Mouse (Mus musculus) midbrain, embryonic 12.5 days (tissue): ENCODE measurements around the gene Kcnk13. TPM values are rescaled to one million over a fixed set of nuclear protein-coding genes. Genes with fewer than 3 reads are reported as not detected.
A peak's percentile ranks its signal among the peaks of the same experiment; 100 is the strongest.

Source experiments
- ATAC-seq: fragments of 200-750 bp; cut with Nextera tagmentation; 2 replicates; pipeline ENCODE4 v1.8.0; 2017; ENCODE audit warnings: low read depth, moderate TSS enrichment, moderate library complexity; ENCODE audit not compliant: low FRiP score
- H3K27ac ChIP-seq: fragments of 300-500 bp; sonication (generic); replicated peaks from 2 replicates; pipeline ENCODE4 v1.5.1; 2016; ENCODE audit warnings: mild to moderate bottlenecking
- H3K27me3 ChIP-seq: fragments of 300-500 bp; sonication (generic); 2 replicates; pipeline ENCODE4 v1.6.1; 2016; ENCODE audit warnings: mild to moderate bottlenecking
- H3K36me3 ChIP-seq: fragments of 300-500 bp; sonication (generic); 2 replicates; pipeline ENCODE4 v1.6.1; 2016
- H3K4me1 ChIP-seq: fragments of 300-500 bp; sonication (generic); 2 replicates; pipeline ENCODE4 v1.6.1; 2016
- H3K4me2 ChIP-seq: fragments of 300-500 bp; sonication (generic); replicated peaks from 2 replicates; pipeline ENCODE4 v1.6.1; 2016; ENCODE audit warnings: mild to moderate bottlenecking, moderate library complexity
- H3K4me3 ChIP-seq: fragments of 300-500 bp; sonication (generic); 2 replicates; pipeline ENCODE4 v1.5.1; 2016; ENCODE audit warnings: mild to moderate bottlenecking
- H3K9ac ChIP-seq: fragments of 300-500 bp; sonication (generic); replicated peaks from 2 replicates; pipeline ENCODE4 v1.6.1; 2016; ENCODE audit warnings: mild to moderate bottlenecking, moderate library complexity
- H3K9me3 ChIP-seq: fragments of 300-500 bp; sonication (generic); 2 replicates; pipeline ENCODE4 v1.6.1; 2016; ENCODE audit warnings: mild to moderate bottlenecking
- WGBS: fragments of 180-500 bp; shearing (Covaris S2); methylation state at CpG from one replicate; pipeline ENCODE4 v1.1.7; 2016; 5-methylcytosine and 5-hydroxymethylcytosine counted together
- polyA plus RNA-seq: library from polyadenylated mRNA; unstranded; fragments of >200 nt; fragmentation: Nextera tagmentation; extraction: Ambion mirVana; gene quantifications from 2 replicates; pipeline ENCODE4 v1.2.1, GENCODE M21; 2016

Gene Kcnk13
- polyA plus RNA-seq, 1 experiment from 2014 or later, result 0.22 TPM

DNA sequence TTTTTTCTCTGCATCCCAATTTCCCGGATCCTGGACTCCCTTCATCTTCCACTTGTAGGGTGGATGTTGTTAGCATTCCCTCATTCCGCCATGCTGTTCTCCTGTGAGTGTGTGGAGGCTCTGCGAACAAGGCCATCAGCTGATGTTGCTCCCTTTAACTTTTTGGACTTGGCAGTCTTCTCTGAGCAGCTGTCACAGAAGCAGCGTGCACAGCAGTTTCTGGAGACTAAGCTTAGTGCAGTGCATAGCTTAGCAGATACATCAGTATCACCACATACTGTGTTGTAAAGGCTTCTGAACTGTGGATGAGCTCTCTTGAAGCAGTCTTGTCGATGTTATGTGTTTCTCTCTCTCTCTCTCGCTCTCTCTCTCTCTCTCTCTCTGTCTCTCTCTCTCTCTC lies 25.1 kb upstream of the Kcnk13 start:
- ATAC-seq, result no peak
- H3K36me3 ChIP-seq, result peaks cover 55% of the 10 kb centered on the region
- WGBS, result 89% methylated on average over 6 of the region's 6 CpGs

DNA sequence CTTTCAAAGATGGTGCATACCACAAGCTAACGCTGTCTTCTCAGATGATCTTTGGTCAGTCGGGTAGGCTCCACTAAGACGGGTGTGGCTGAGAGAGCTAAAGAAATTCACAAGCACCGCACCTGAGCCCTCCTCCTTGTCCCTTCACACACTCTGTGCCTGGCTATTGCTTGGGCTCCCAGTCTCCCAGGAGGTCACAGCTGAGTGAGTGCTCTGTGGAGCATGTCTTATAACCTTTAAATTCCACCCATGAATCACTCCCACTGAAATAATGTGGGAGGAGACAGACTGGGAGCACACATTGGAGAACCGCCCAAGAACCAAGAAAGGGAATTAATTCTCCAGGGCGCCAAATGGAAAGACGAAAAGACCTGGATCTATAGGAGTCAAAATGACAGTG lies 23.6 kb upstream of the Kcnk13 start:
- WGBS, result 80% methylated on average over 7 of the region's 7 CpGs
- Histone ChIP-seq H3K4me1 (no peaks in the 10 kb centered on the region), H3K4me2 (no peak overlapping the region), H3K27me3 (no peaks in the 10 kb centered on the region), H3K27ac (no peak overlapping the region), H3K9me3 (no peaks in the 10 kb centered on the region), H3K4me3 (no peak overlapping the region), H3K9ac (no peak overlapping the region), H3K36me3 (peaks cover 52% of the 10 kb centered on the region)
- no peak for ATAC-seq

More for the DNA sequence above, 25.1 kb upstream of the Kcnk13 start:
- H3K4me3 ChIP-seq, result no peak overlapping the region
- no peak overlapping the region for H3K9ac ChIP-seq
- H3K27me3 ChIP-seq, result no peaks in the 10 kb centered on the region
- H3K27ac ChIP-seq, result no peak overlapping the region
- H3K4me1 ChIP-seq, result no peaks in the 10 kb centered on the region
- no peak overlapping the region for H3K4me2 ChIP-seq
- no peaks in the 10 kb centered on the region for H3K9me3 ChIP-seq

DNA sequence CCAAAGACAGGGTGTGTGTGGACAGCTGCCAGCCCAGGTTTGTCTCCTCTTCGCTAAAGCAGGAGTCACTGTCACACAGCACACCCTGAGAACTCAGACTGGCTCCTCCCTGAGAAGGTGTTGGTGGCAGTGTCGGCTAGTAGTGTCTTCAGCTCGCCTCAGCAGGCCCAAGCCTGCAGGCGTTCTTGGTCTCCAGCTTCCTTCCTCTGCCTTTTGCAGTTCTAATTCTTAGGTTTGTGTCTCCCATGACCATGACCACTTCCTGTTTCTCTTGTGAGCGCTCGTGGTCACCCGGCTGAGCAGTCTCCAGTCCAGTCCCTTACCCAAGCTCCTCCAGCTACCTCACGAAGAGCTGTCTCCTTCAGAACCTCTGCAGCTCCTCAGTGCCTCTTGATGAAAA lies 21.9 kb upstream of the Kcnk13 start:
- H3K4me1 ChIP-seq, result no peaks in the 10 kb centered on the region
- H3K27me3 ChIP-seq, result no peaks in the 10 kb centered on the region
- no peak overlapping the region for H3K4me2 ChIP-seq
- H3K9me3 ChIP-seq, result no peaks in the 10 kb centered on the region
- H3K9ac ChIP-seq, result no peak overlapping the region
- H3K36me3 ChIP-seq, result peaks cover 46% of the 10 kb centered on the region
- 90% methylated on average over 8 of the region's 8 CpGs for WGBS
- H3K27ac ChIP-seq, result no peak overlapping the region
- no peak for ATAC-seq
- no peak overlapping the region for H3K4me3 ChIP-seq

DNA sequence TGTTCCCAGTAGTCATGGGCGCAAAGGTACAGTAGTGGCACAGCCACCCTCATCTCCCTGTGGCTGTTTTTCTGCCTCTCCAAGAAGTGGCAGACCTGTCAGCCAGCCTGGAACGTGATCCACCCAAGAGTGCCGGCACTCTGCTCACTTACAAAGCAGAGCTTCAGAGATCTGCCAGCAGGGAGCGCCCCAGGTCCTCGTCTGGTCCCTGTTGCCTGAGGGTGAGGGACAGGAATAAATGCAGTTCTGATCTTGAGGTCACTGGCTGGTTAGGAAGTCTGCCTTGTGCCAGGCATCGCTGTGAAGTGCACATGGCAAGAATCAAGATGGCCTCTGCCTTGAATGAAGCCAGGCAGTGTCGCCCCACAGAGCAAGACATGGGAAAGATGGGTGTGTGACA lies 11.4 kb upstream of the Kcnk13 start:
- WGBS, result 52% methylated on average over 7 of the region's 7 CpGs
- H3K27me3 ChIP-seq, result no peaks in the 10 kb centered on the region
- H3K4me3 ChIP-seq, result no peak overlapping the region
- H3K36me3 ChIP-seq, result peaks cover 29% of the 10 kb centered on the region; the same call in 1 of the 2 replicates
- no peaks in the 10 kb centered on the region for H3K9me3 ChIP-seq
- peaks cover 4% of the 10 kb centered on the region; the same call in 1 of the 2 replicates for H3K4me1 ChIP-seq
- H3K4me2 ChIP-seq, result no peak overlapping the region
- H3K9ac ChIP-seq, result no peak overlapping the region
- ATAC-seq, result no peak
- no peak overlapping the region for H3K27ac ChIP-seq

DNA sequence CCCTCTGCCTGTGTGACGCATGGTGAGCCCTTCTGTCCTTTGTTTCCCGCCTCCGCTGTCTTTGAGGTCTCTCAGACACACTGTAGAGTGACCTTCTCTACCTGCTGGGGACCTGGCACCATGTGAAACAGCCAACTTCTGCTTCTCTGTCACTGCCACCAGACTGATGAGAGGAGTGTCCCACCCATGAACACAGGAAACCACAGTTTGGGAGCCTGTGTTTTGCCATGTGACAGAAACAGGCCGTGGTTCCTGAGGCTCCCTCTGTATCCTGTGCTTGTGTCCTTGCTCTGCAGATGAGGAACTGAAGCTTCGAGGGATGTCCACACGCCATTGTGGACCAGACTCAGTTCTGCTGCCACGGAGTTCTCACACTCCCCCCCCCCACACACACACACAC lies 7.9 kb upstream of the Kcnk13 start:
- H3K4me3 ChIP-seq, result no peak overlapping the region
- H3K27ac ChIP-seq, result no peak overlapping the region
- ATAC-seq, result no peak
- H3K36me3 ChIP-seq, result peaks cover 12% of the 10 kb centered on the region; the same call in 1 of the 2 replicates
- H3K4me1 ChIP-seq, result peaks cover 21% of the 10 kb centered on the region
- H3K9me3 ChIP-seq, result no peaks in the 10 kb centered on the region
- H3K27me3 ChIP-seq, result peaks cover 4% of the 10 kb centered on the region; the same call in 1 of the 2 replicates
- H3K9ac ChIP-seq, result no peak overlapping the region
- WGBS, result 82% methylated on average over 7 of the region's 7 CpGs
- no peak overlapping the region for H3K4me2 ChIP-seq

DNA sequence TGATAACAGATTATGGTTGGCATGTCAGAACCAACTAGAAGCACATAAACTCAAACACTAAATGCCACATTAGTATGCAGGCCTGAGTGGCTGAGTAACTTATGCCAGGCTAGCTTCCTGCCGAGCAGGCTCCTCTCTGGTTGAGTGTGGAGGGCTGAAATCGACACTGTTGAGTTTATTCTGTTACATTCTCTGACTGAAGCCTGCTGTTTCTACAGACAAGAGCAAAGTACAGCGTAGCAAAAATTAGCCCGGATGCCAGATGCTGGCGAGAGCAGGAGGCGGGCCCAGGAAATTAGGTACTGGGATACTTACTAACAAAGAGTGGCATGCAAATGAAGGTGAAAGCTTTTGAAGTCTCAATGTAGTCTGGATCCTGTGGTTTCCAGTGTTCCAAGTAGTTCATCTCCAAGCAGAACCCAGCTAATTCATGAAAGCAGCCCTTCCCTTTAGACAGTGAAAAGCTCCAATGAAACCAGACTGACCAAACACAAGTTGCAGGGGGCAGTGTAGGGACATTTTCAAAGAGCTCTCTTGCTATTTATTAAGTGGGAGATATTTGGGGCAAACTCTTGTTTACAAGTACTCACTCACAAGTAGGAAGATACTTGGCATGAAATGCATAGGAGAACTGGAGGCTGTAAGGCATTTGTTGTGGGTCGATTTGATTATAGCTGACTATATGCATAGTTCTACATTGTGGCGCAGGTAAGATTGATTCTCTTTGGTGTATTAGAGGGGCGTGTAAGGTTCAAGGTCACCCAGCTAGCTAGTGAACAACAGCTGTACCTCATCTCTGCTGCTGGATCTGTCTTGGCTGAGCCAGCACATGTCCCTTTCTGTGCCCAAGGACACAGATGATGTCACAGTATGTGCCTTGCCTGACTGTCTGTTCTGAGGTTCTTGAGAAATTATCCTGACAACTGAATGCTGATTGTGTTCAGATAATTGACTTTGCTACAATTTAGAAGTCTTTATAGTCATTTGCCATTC lies 5.9 kb upstream of the Kcnk13 start:
- Histone ChIP-seq H3K36me3 (peaks cover 12% of the 10 kb centered on the region; the same call in 1 of the 2 replicates), H3K9ac (no peak overlapping the region), H3K4me1 (peaks cover 21% of the 10 kb centered on the region), H3K9me3 (no peaks in the 10 kb centered on the region), H3K27me3 (peaks cover 9% of the 10 kb centered on the region), H3K4me2 (no peak overlapping the region), H3K4me3 (no peak overlapping the region), H3K27ac (0 out of 2 replicates have a peak overlapping the region, but pooled peaks have one; percentile 17)
- no peak for ATAC-seq
- WGBS, result 66% methylated on average over 9 of the region's 9 CpGs

DNA sequence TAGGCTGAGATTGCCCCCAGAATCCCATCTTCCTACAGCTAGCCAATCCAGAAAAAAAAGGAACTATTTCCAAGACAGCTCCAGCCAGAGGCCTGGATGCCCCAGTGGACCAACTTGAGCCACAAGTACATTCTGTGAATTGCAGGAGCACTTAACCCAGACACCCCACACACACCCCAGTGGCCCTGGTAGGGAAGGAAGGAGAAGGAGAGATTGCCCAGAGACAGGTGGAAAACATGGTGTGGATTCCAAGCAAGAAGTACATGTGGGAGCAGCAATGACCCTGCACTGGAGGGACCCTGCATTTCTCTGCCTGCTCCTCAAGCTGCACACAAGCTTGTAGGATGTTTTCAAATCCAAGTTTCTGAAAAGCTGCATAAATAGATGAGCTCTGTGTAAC lies 5.0 kb upstream of the Kcnk13 start:
- H3K9me3 ChIP-seq, result no peaks in the 10 kb centered on the region
- peaks cover 24% of the 10 kb centered on the region for H3K4me1 ChIP-seq
- H3K27ac ChIP-seq, result no peak overlapping the region
- ATAC-seq, result no peak
- H3K4me2 ChIP-seq, result no peak overlapping the region
- peaks cover 12% of the 10 kb centered on the region; the same call in 1 of the 2 replicates for H3K36me3 ChIP-seq
- no peak overlapping the region for H3K9ac ChIP-seq
- no peak overlapping the region for H3K4me3 ChIP-seq
- peaks cover 18% of the 10 kb centered on the region for H3K27me3 ChIP-seq

DNA sequence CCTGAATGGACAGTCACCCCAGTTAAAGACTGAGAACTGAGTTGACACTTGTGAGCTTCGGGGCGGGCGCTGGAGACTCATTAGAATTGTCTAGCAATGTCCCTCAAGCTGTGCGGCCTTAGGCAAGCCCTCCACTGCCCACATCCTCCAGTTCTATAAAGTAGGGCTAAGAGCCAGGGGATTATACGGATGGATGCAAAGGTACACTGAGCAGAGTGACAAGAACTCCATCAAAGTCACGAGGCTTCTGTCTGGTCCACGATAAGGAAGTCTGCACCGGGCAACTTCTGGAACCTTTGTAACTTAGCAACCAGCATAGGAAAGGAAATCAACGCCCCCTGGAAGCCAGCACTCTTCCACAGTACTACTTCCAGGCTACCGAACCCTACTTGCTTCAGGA lies 4.4 kb upstream of the Kcnk13 start:
- no peak for ATAC-seq
- no peak overlapping the region for H3K4me3 ChIP-seq
- WGBS, result 25% methylated on average over 10 of the region's 10 CpGs
- no peaks in the 10 kb centered on the region for H3K9me3 ChIP-seq
- peaks cover 25% of the 10 kb centered on the region for H3K27me3 ChIP-seq
- peaks cover 30% of the 10 kb centered on the region for H3K4me1 ChIP-seq
- H3K27ac ChIP-seq, result no peak overlapping the region
- no peak overlapping the region for H3K4me2 ChIP-seq
- peaks cover 12% of the 10 kb centered on the region; the same call in 1 of the 2 replicates for H3K36me3 ChIP-seq
- no peak overlapping the region for H3K9ac ChIP-seq

DNA sequence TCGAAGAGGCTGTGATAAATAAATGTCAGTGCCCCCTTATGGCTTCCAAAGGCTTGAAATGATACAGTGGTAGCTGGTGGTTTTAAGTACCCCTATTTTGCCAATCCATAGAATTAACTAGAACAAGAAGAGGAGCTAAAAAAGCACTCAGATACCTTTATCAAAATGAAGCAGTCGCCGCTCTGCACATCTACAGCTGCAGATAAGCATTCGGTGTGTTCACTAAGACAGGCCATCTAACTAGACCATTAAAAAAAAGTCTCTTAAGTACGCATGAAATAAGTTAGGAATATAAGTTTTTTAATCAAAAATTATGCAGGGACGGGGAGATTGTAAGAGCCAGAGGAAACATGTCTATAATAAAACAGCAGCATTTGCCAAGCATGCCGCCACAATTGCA lies 3.6 kb upstream of the Kcnk13 start:
- H3K4me3 ChIP-seq, result no peak overlapping the region
- no peak overlapping the region for H3K27ac ChIP-seq
- no peaks in the 10 kb centered on the region for H3K9me3 ChIP-seq
- H3K9ac ChIP-seq, result no peak overlapping the region
- no peak overlapping the region for H3K4me2 ChIP-seq
- no peak for ATAC-seq
- H3K36me3 ChIP-seq, result peaks cover 7% of the 10 kb centered on the region; the same call in 1 of the 2 replicates
- 91% methylated on average over 7 of the region's 7 CpGs for WGBS
- H3K4me1 ChIP-seq, result peaks cover 38% of the 10 kb centered on the region
- peaks cover 32% of the 10 kb centered on the region for H3K27me3 ChIP-seq

DNA sequence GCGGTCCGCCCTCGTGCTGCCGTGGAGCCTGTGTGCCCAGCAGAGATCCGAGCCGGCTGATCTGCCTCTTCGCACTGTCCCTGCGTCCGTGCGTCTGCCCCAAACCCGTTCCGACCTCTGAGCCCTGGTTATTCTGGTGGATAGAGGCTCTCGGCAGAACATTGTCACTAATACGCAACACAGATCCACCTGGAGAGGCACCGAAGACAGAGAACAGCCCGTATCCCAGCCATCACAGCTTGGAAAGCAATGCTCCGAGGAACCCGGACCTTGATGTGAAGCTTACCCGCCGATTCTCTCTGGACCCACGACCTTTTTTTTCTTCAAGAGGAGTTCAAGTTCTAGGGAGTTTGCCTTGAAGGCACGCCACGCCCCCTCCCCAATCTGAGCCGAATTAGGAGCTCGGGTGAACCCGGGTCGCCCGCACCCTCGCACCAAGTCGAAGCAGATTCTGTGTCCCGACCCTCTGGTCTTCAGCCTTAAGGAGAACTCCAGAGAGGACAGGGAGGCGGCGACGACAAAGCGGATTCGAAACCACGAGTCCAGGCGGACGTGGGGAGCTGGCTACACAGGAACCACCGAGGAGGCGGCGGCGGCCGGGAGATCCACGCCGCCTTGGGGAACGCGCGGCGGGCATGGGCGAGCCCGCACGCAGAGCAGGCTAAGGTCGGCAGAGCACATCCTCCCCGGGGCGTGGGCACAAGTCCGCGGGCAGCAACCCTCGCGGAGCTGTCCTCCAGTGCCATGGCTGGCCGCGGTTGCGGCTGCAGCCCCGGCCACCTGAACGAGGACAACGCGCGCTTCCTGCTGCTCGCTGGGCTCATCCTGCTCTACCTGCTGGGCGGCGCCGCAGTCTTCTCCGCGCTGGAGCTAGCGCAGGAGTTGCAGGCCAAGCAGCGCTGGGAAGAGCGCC lies 1.2 kb downstream of the Kcnk13 start:
- Histone ChIP-seq H3K27me3 (peaks cover 76% of the 10 kb centered on the region), H3K27ac (no peak overlapping the region), H3K4me2 (peak overlapping the region; percentile 94), H3K9me3 (no peaks in the 10 kb centered on the region), H3K4me3 (peak overlapping the region; percentile 57), H3K9ac (peak overlapping the region; percentile 48), H3K36me3 (no peaks in the 10 kb centered on the region), H3K4me1 (peaks cover 33% of the 10 kb centered on the region)
- ATAC-seq, result peak; percentile 41
- under 1% methylated on average over 74 of the region's 77 CpGs for WGBS

DNA sequence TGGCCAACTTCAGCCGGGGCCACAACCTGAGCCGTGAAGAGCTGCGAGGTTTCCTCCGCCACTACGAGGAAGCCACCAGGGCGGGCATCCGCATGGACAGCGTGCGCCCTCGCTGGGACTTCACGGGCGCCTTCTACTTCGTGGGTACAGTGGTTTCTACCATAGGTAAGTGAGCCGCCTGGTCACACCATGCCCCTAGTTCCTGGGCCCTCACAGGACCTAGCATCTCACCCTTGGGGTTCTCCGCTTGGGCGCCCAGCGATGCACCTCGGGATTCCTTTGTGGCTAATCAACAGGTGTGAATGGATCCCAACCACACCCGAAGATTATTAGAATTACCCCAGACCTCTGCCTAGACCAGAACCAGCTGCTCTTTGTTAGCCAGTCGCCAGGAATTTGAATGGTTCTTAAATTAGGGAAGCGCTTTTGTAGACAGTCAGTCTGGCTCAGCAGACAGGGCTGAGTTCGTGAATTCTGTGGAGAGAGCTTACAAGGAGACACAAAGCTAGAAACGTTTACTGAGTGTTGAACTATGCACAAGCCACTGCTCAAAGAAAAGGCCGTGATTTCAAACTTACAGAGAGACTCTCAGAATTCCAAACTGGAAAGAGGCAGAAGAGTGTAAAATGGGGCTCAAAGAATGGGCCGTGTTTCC lies 1.9 kb downstream of the Kcnk13 start:
- 3% methylated on average over 25 of the region's 25 CpGs for WGBS
- H3K27ac ChIP-seq, result no peak overlapping the region
- peak overlapping the region; percentile 48 for H3K9ac ChIP-seq
- no peaks in the 10 kb centered on the region for H3K9me3 ChIP-seq
- H3K27me3 ChIP-seq, result peaks cover 75% of the 10 kb centered on the region
- peak overlapping the region; percentile 94 for H3K4me2 ChIP-seq
- peak overlapping the region; percentile 57 for H3K4me3 ChIP-seq
- no peaks in the 10 kb centered on the region for H3K36me3 ChIP-seq
- no peak for ATAC-seq
- H3K4me1 ChIP-seq, result peaks cover 33% of the 10 kb centered on the region
